Mouse (Mus musculus): ENCODE results near the gene Rgmb.

The Rgmb gene

GRCm38 (mm10) chr17:15821706-15822105, 9.1 kb downstream of the Rgmb start:
- no peak for DNase-seq

GRCm38 (mm10) chr17:15820761-15821160, 10.1 kb downstream of the Rgmb start:
- no peak for DNase-seq

- no peak for DNase-seq
These were observed 10.7 kb downstream of the Rgmb start for GRCm38 (mm10) chr17:15820146-15820545.

GRCm38 (mm10) chr17:15818372-15818771, 12.5 kb downstream of the Rgmb start:
- DNase-seq: no peak

- no peak for DNase-seq
These were observed 13.2 kb downstream of the Rgmb start for GRCm38 (mm10) chr17:15817634-15818033.

- no peak for DNase-seq
These were observed 13.8 kb downstream of the Rgmb start for GRCm38 (mm10) chr17:15817096-15817450.

- no peak for DNase-seq
These were observed 14.3 kb downstream of the Rgmb start for GRCm38 (mm10) chr17:15816379-15817095.

- DNase-seq: no peak
These were observed 15.4 kb downstream of the Rgmb start for GRCm38 (mm10) chr17:15815312-15816018.

GRCm38 (mm10) chr17:15813658-15814212, 17.1 kb downstream of the Rgmb start:
- DNase-seq: no peak

- DNase-seq: no peak
These were observed 18.6 kb downstream of the Rgmb start for GRCm38 (mm10) chr17:15812136-15812778.

- DNase-seq: no peak
These were observed 20.9 kb downstream of the Rgmb start for GRCm38 (mm10) chr17:15809949-15810348.

GRCm38 (mm10) chr17:15808468-15809374, 22.1 kb downstream of the Rgmb start:
- no peak for DNase-seq

- DNase-seq: no peak
These were observed 22.8 kb downstream of the Rgmb start for GRCm38 (mm10) chr17:15808015-15808414.

GRCm38 (mm10) chr17:15807295-15807984, 23.4 kb downstream of the Rgmb start:
- DNase-seq: no peak

GRCm38 (mm10) chr17:15804008-15804812, 26.6 kb downstream of the Rgmb start:
- no peak for DNase-seq

- DNase-seq: no peak
These were observed 31.5 kb downstream of the Rgmb start for GRCm38 (mm10) chr17:15799195-15799793.

GRCm38 (mm10) chr17:15790716-15791115, 40.1 kb downstream of the Rgmb start:
- no peak for DNase-seq

GRCm38 (mm10) chr17:15787036-15787435, 43.8 kb downstream of the Rgmb start:
- DNase-seq: no peak

GRCm38 (mm10) chr17:15777979-15778378, 52.9 kb downstream of the Rgmb start:
- DNase-seq: no peak

- no peak for DNase-seq
These were observed 54.5 kb downstream of the Rgmb start for GRCm38 (mm10) chr17:15776349-15776748.

All from right cerebral cortex, postnatal 25 days (tissue).